Comparison of ENCODE assay signal across 17 mouse cellular contexts in genomic region chr1:31260218-31260923, GRCm38 (mm10). TPM values are rescaled to one million over a fixed set of nuclear protein-coding genes. Genes with fewer than 3 reads are reported as not detected.
DNase-seq lines count a peak whose midpoint lies in the region; TF ChIP-seq lines count a peak whose summit lies in the region.
"Had no signal": no experiment of that assay in that cellular context is flagged by ENCODE, and none has a peak within 500 bp of the region (broad histone marks: within the 10 kb centered on the region; RNA-seq: fewer than 3 reads in every experiment).

No protein-coding gene starts in this region.

- TF ChIP-seq CTCF in heart, adult 2 months (IDR thresholded peaks at IDR 0.05) = no peak

- H3K27ac ChIP-seq in heart, adult 2 months = no peak overlapping the region
- H3K27ac ChIP-seq: hindbrain, embryonic 13.5 days; limb, embryonic 15.5 days; neural tube, embryonic 12.5 days had no signal

- WGBS in heart, adult 2 months = 41% methylated on average over 10 of the region's 10 CpGs

- no peaks in the 10 kb centered on the region for H3K4me1 ChIP-seq in heart, adult 2 months (ENCODE audit: control insufficient read depth, insufficient read depth, low read length)
- H3K4me1 ChIP-seq: hindbrain, embryonic 13.5 days; limb, embryonic 15.5 days; neural tube, embryonic 12.5 days had no signal

- H3K79me2 ChIP-seq in heart, adult 2 months (replicated peaks; ENCODE audit: control insufficient read depth, insufficient read depth, low read length) = no peaks in the 10 kb centered on the region

- TF ChIP-seq POLR2A in heart, adult 2 months (IDR thresholded peaks at IDR 0.05; ENCODE audit: insufficient read depth, low read depth, low read length) = no peak

- DNase-seq in heart, postnatal 10 days = peak; percentile 18 to 25
- no peak for DNase-seq in heart, adult 2 months
- DNase-seq in left cerebral cortex, adult 11 months (ENCODE audit: low spot score) = peak; percentile 27
- DNase-seq in left cerebral cortex, postnatal 4 days = no peak
- DNase-seq in brain, adult 2 months (ENCODE audit: low read depth, low spot score) = peak; percentile 82
- DNase-seq in left cerebral cortex, postnatal 14 days (ENCODE audit: low spot score in 2 of 2) = peak; percentile 7 to 19
- no peak for DNase-seq in cerebellum, adult 9-11 months
- DNase-seq: cerebellum, adult 2 months; embryo, embryonic 11 days; thymus, postnatal 25 days had no signal

- no peak for TF ChIP-seq EP300 in heart, adult 2 months (IDR thresholded peaks at IDR 0.05; ENCODE audit: insufficient read depth, low read depth, low read length)

- no peaks in the 10 kb centered on the region for H3K27me3 ChIP-seq in heart, adult 2 months (ENCODE audit: control insufficient read depth, insufficient read depth, low read length)
- H3K27me3 ChIP-seq: hindbrain, embryonic 13.5 days; limb, embryonic 15.5 days; neural tube, embryonic 12.5 days had no signal

- H3K4me3 ChIP-seq in heart, adult 2 months = no peak overlapping the region
- H3K4me3 ChIP-seq: hindbrain, embryonic 13.5 days; limb, embryonic 15.5 days; neural tube, embryonic 12.5 days had no signal

- intact Hi-C loops in heart, postnatal 10 days (cut with DNase I) = no loop called here
- intact Hi-C loops in heart, adult 2 months (cut with DNase I) = no loop called here
- intact Hi-C loops in left cerebral cortex, postnatal 4 days (cut with DNase I) = no loop called here
- intact Hi-C loops in left cerebral cortex, postnatal 14 days (cut with DNase I) = no loop called here

- H3K36me3 ChIP-seq in heart, adult 2 months (ENCODE audit: control insufficient read depth, insufficient read depth, low read length) = no peaks in the 10 kb centered on the region
- H3K36me3 ChIP-seq: hindbrain, embryonic 13.5 days; limb, embryonic 15.5 days; neural tube, embryonic 12.5 days had no signal

- no peak overlapping the region for H3K9ac ChIP-seq in heart, adult 2 months (ENCODE audit: low read depth, low read length)
- H3K9ac ChIP-seq: hindbrain, embryonic 13.5 days; limb, embryonic 15.5 days; neural tube, embryonic 12.5 days had no signal

RNA-seq across cellular contexts. Expression of gene Pih1d3, which starts 37.7 kb away (rescaled TPM):
- total RNA-seq in heart, postnatal 10 days (2021) = not detected
- not detected for total RNA-seq in heart, adult 2 months (2021)
- not detected in 2 replicates for polyA plus RNA-seq in heart, adult 2 months (2012; rRNA removed)
- not detected for total RNA-seq in left cerebral cortex, postnatal 4 days (2021)
- total RNA-seq in left cerebral cortex, postnatal 14 days (2021) = not detected
- polyA plus RNA-seq: activated CD4-positive, CD25-positive, alpha-beta regulatory T cell, adult 4 months; cerebellum, adult 2 months; forebrain, embryonic 16.5 days; hindbrain, embryonic 13.5 days; large intestine, adult 2 months; limb, embryonic 15.5 days; midbrain, embryonic 16.5 days; neural tube, embryonic 12.5 days had no signal

RNA-seq across cellular contexts. Expression of gene 4931428L18Rik, which starts 37.9 kb away (rescaled TPM):
- total RNA-seq in heart, postnatal 10 days (2021) = not detected
- not detected for total RNA-seq in heart, adult 2 months (2021)
- 0.16 TPM in 1 of 2 replicates, not detected in the other for polyA plus RNA-seq in heart, adult 2 months (2012; rRNA removed)
- total RNA-seq in left cerebral cortex, postnatal 4 days (2021) = not detected
- not detected for total RNA-seq in left cerebral cortex, postnatal 14 days (2021)
- polyA plus RNA-seq: activated CD4-positive, CD25-positive, alpha-beta regulatory T cell, adult 4 months; cerebellum, adult 2 months; forebrain, embryonic 16.5 days; hindbrain, embryonic 13.5 days; large intestine, adult 2 months; limb, embryonic 15.5 days; midbrain, embryonic 16.5 days; neural tube, embryonic 12.5 days had no signal

Comparison
In these comparisons a context has a peak if more than half of its experiments do, and no peak if none do; other contexts are left out.
1. DNase-seq: peak in heart, postnatal 10 days (2 of 2), left cerebral cortex, adult 11 months (single experiment), brain, adult 2 months (single experiment) and left cerebral cortex, postnatal 14 days (2 of 2); none in heart, adult 2 months (0 of 2), left cerebral cortex, postnatal 4 days (single experiment) and cerebellum, adult 9-11 months (single experiment).